Mouse (Mus musculus) monocyte, adult 5-6 weeks (primary cell): ENCODE data around the gene Kcnh6. TPM values are rescaled to one million over a fixed set of nuclear protein-coding genes. Genes with fewer than 3 reads are reported as not detected.

Source experiments
- ATAC-seq: fragments of 153-309, 156-312 bp; replicated peaks from 2 replicates; pipeline ENCODE4 v1.8.0; 2017; ENCODE audit warnings: mild to moderate bottlenecking; ENCODE audit not compliant: low TSS enrichment, insufficient number of reproducible peaks, severe bottlenecking, poor library complexity, low FRiP score
- total RNA-seq: library from RNA; stranded (forward); fragments of 200-1000, 200-491, 200-594 nt; gene quantifications from 3 replicates; pipeline ENCODE4 v1.2.3, GENCODE M21; 2017

Kcnh6 gene
- 0.97 TPM in 1 of 3 replicates, not detected in the others for total RNA-seq

DNA sequence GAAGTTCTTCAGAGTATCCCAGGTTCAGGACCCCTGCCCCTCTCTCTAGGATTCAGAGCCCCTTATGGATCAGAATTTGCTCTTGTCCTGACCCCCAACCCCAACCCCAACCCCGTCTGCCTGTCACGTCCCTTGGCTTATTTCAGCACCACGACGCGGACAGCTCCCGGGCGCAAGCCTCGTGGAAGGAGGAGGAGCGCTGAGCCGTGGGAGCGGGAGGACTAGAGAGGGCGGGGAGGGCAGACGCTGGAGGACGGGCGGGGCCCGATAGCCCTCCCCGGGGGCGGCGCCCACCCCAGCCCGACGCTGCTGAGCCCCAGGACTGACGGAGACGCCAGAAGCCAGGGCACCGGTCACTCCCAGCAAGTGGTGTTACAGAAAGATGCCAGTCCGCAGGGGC is at the start of gene Kcnh6:
Kcnh6 (plus strand) TSS at position 304 of the 400 bp plus-strand sequence.
- 0 out of 2 replicates have a peak, but pooled peaks have one; percentile 49 for ATAC-seq

DNA sequence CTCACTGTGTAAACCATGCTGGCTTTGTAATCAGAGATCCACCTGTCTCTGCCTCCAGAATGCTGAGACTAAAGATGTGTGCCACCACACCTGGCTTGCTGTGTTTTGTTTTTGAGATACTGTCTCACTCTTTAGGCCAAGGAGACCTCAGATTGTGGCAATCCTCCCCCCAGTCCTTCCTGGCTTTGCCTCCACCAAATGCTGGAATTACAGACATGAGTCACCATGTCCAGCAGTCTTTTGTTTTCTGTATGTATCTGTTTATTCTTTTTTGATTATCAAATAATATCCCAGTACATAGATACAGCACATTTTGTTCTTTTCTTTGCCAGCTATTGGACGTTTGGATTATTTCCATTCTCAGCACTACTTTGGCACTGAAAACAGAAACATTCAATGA is 49.4 kb upstream of the Kcnh6 start:
- no peak for ATAC-seq

DNA sequence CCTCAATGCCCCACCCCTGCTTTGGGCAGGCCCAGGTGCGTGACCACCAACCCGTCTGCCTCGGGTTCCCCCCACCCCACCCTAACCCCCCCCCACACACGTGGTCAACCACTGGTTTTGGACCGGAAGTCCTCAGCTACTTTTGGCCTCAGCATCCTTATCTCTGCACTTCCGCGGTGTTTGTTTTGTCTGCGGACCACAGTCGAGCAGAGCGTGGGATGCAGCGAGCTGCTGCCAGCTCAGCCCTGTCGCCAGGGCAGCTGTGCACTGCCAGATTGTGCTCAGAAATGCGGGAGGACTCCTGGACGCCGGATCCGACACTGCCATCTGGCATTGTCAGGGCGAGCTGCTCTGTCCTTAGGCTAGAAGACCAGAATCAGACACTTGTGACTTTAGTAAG is 48.6 kb upstream of the Kcnh6 start:
- ATAC-seq = no peak

DNA sequence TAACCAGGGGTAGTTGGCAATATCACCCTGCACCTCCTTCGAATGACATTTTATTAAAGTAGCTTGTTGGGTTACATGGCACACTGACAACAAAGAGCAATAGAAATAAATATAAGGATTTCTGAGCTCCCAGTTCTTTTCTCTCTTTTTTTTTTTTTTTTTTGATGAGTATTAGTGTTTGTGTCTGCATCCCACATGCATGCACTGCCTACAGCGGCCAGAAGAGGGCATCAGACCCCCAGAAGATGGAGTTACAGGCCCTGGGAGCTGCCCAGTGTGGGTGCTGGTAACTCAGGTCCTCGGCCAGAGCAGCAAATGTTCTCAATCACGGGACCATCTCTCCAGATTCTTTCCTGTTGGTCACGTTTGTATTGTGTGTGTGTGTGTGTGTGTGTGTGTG is 43.2 kb upstream of the Kcnh6 start:
- ATAC-seq = no peak

DNA sequence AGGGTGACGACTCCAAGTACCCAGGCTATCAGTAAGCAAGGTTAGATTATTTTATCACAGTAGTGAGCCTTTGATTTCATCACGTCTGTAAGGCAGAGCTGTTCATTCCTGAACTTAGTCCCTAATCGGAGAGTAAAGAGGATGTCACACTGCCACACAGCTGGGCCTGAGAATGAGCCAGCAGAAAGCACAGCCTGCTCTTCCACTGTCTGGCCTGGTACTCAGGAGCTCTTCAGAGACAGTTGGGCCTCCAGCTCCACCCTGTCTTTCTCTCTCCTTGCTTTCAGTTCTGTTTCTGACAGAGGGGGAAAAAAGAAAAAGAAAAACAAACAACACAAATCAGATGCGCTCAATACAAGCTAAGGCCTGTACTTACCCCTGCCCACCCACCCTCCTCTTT is 41.6 kb upstream of the Kcnh6 start:
- peak; percentile 60; the same call in 1 of the 2 replicates for ATAC-seq

DNA sequence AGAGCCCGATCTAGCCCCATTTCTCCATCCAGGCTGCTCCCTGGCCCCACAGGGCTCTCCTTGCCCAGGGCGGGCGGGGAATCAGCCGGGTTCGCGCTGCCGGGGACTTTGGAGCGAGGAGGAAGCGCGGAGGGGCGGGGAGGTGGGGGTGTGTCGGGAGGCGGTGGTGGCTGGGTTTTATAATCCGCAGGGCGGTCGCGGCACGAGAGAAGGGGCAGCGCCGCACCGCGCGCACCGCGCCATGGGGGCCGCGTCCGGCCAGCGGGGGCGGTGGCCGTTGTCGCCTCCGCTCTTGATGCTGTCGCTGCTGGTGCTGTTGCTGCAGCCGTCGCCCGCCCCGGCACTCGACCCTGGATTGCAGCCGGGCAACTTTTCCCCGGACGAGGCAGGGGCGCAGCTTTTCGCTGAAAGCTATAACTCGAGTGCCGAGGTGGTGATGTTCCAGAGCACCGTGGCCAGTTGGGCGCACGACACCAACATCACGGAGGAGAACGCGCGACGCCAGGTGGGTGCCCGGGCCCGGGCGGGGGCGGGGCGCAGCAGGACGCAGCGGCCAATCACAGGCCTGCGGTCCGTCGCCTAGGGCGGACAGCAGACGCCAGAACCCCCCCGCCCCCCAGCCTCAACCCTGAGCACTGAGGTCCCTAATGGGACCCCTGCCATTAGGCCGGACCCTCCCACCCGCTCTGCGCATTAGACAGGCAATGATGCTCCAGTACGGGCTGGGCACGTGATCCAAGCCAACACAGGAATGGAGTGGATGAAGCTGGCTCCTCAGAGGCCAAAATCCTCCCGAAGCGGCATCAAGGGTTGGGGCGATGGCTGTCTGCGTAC is 40.0 kb upstream of the Kcnh6 start, which contains the start of gene Ace:
Ace (plus strand) TSS at position 205 of the 834 bp plus-strand sequence.
- no peak for ATAC-seq

DNA sequence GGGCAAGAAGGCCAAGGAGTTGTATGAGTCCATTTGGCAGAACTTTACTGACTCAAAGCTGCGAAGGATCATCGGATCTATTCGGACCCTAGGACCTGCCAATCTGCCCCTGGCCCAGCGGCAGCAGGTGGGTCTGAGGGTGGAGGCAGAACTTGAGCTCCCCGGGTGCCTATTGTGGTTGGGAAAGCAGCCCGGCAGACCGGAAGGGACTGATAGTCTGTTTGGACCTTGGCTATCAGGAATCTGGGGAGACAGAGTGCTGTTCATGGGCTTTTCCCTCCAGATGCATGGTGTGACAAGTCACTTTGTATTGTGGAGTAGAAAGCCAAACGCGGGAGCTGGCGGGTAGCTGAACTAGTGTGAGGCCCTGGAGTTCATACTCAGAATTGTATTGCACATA is 39.0 kb upstream of the Kcnh6 start:
- no peak for ATAC-seq

DNA sequence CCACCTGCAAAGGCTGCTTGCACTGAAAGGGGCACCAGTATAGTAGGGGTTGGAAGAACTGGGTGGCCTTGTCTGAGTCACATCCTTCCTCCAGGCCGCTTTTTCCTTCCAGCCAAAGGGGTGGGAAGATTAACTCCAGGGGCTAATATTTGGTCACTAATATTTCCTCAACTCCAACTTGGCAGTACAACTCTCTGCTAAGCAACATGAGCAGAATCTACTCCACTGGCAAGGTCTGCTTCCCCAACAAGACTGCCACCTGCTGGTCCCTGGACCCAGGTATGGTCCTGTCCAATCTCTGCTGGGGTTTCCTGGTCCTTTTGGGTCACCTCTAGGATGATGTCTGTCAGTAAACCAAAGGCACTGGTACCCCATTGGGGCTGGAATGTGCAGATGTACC is 38.4 kb upstream of the Kcnh6 start:
- ATAC-seq = no peak

DNA sequence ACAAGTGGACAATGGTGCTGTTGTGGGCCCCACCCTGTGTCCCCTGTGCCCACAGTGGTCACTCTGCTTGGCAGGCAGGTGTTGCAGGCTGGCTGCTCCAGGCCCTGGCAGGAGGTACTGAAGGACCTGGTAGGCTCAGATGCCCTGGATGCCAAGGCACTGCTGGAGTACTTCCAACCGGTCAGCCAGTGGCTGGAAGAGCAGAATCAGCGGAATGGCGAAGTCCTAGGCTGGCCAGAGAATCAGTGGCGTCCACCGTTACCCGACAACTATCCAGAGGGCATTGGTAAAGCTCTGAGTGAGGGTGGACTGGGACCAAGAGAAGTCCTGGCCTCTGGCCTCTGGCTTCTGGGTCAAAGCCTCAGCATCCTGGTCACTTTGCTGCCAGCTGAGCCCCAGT is 33.3 kb upstream of the Kcnh6 start:
- ATAC-seq = no peak

DNA sequence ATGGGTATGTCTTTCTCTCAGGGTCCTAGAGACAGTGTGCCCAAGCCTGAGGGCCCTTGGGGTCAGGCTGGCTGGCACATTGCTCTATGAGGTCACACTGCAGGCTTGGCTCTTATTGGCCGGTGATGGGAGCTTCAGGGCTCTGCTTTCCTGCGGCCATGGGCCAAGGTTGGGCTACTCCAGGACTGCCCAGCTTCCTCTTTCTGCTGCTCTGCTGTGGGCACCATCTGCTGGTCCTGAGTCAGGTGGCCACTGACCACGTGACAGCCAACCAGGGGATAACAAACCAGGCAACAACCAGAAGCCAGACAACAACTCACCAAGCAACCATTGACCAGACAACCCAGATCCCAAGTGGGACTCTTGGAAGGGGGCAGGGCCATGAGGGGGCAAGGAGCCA is 32.9 kb upstream of the Kcnh6 start:
- peak; percentile 55 for ATAC-seq

DNA sequence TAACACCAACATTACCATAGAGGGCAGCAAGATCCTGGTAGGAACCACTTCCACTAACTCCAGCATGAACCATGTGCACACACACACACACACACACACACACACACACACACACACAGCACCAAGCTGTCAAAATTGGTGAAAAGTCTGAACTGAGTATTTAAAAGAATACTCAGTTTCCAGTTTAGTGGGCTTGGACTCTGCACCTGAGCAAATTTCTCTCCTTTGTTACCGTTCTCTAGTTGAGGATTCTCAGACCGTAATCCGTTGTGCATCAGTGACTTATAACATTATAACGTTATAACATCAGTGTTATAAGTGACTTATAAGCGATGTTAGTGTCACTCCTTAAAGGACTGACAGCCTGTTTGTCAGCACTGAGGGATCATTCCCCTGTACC is 32.3 kb upstream of the Kcnh6 start:
- no peak for ATAC-seq

DNA sequence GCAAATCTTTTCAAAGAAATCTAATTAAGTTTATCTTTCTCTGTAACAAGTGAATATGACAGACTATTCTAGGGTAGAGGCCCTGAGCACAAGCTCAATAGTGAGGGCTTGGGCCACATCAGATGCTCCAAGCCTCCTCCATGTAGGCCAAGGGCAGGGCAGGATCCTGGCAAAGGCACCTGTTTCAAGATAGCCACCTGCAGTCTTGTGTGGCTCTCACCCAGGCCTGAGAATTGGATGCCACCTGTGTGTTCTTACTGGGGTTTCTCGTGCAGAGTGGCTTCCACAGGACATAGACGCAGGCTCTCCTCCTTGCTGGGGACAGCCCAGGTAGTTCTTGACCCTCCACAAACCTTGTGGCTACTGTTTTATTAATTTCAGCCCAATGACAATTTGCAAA is 29.7 kb upstream of the Kcnh6 start:
- ATAC-seq = no peak

DNA sequence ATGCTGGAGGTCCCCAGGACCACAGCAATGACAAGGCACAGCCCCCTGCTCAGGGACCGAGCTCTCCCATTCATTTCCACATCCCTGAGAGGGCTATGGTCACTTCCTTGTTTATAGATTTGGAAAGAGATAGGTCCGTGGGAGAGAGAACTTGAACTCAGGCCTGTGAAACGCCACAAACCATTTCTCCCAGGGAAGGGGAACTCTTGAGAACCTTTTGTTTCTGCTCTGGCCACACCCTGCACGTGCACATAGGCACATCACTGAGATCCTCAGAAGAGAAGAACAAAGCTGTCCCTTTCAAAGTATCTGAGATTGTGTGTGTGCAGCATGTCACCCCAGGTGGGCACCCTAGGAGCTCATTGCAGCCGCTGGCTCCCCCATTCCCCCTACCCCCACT is 29.3 kb upstream of the Kcnh6 start:
- peak; percentile 73 for ATAC-seq

DNA sequence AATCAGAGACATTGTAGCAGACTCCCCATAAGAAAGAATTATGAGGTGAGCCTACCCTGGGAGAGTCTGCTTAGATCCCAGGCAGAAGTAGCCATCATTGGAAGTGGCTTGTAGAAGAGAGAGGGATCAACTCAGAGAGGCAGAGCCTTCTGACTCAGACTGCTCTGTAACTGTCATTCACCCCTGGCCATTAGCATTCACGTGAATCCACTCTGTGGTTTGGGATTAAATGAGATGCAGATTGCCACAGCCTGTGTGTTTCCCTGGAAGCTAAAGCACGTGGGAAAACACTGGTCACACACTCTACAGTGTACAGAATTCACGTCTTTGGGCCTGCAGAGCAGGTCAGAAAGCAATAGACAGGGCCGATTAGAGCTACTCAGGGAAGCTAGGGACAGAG is 23.5 kb upstream of the Kcnh6 start:
- ATAC-seq = no peak

DNA sequence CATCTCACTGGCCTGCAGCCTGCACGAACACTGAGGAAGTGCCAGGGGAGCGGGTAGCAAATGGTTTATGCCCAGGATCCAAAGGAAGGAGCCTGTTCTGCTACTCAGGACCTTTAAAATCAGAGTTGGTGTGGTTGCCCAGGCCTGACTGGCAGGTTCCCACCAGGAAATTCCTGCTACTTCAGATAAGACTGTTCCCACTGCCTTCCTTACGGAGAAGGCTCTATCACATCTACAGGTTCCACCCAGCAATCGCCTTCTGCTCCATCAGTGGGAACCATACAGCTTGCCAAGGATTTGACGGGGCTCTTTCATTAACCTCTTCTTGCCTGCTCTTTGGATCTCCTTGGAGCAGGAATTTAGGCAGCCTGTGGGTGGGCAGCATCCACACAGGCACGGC is 20.5 kb upstream of the Kcnh6 start:
- ATAC-seq = no peak

DNA sequence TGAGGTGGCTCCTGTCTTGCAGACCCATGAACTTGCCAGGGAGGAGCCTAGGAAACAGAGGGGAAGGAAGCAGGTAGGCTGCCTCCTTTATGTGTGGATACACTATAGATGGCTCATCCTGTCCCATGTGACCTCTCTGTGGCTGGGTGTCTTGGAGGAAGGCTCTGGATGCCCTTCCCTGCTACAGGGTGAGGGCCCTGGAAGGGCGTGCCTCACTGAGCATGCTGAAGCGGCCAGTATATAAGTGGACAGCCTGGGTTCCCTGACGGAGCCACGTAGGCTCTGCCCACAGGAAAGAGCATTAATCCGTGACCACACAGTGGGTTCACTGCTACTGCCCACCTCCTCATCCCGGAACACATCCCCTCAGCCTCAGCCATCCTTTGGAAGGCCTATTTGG is 18.5 kb upstream of the Kcnh6 start:
- peak; percentile 64 for ATAC-seq

DNA sequence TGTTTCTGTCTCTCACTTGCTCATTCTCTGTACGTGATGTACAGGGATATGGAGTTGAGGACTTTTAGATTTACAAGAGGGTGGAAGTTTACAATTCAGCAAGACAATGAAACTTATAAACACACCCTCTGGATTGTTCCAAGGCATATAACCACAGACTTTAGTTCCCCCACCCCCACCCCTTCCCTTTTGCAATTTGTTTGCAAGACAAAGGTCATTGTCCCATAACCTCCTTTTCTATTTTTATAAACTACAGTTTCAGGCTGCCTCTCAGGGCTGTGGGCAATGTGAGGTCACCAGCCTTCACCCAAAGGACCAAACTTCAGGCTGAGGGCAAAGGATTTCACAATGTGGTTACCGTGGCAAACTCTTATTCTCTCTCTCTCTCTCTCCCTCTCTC is 17.7 kb upstream of the Kcnh6 start:
- peak; percentile 66 for ATAC-seq

DNA sequence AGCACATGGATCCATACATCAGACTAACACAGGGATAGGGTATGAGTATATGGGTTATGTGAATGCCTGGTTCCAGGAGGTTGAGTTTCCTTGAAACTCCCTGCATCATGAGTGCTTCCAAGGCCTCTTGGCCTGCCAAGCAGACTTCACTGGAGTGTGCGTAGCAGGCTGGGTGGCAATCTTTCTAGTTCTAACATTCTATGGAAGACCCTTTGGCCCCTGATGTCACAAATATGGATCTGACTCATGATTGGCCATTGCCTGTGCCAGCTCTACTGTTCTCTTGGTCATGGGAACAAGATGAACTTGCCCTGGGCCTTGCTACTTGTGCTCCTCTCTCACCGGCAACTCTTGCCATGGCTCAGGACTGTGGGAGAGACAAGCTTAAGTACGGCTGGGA is 13.5 kb upstream of the Kcnh6 start, which contains the start of gene Ace3:
Ace3 (plus strand) TSS at position 301 of the 400 bp plus-strand sequence.
- ATAC-seq = no peak

DNA sequence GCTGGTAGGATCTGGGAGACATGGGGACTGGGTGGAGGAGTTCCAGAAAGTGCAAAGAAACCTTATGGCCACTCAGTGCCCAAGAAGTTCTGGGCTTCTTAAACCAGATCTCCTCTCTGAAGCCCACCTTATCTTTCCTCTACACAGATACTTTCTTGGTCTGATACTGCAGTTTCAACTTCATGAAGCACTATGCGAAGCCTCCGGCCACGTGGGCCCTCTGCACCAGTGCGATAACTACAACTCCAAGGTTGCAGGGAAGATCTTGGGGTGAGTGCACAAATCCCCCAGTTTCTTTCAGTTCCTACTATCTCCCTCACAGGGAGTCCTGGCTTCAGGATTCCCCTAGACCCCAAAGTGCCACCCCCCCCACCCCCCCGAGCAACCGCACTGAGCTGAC is 7.9 kb upstream of the Kcnh6 start:
- ATAC-seq = no peak

DNA sequence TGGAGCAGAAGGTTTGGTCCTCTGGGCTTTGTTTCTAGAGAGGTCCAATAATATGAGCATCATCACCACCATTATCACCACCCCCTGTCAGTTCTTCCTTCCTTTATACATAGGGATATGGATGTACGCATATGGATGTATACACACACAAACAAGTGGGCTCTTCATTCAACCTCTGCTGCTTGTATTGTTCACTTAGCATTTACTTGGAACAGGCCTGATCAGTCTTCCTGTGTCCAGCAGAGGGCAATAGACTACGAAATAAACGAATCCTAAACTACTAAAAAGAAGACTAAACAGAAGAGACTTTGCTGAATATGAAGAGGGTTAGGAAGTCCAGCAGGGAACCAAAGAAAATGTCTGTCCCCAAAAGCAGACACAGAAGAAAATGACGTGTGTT is 6.2 kb upstream of the Kcnh6 start:
- ATAC-seq = peak; percentile 42

DNA sequence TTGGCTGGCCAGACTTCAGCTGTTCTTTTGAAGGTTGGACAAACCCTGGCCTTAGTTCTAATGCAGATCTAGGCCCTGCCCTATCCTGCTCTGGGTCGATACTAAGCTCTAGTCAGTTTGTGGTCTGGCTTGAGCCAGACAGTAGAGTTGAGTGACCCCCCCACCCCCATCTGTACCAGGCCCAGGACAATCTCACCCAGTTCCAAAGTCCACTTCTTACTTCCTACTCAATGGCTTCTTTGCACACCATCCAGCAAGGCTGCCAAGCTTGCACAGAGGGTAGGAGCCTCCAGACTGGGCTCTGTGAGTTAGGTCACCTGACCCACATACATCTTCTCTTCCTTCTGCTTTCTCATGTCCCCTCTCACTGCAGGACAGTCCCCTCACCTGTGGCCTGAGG is 3.3 kb upstream of the Kcnh6 start:
- no peak for ATAC-seq
